ENCODE assay signal across 22 mouse cellular contexts in genomic region chr2:49424788-49425187, GRCm38 (mm10). TPM values are rescaled to one million over a fixed set of nuclear protein-coding genes. Genes with fewer than 3 reads are reported as not detected.
DNase-seq lines count a peak whose midpoint lies in the region; ATAC-seq and TF ChIP-seq lines count a peak whose summit lies in the region.
"Had no signal": no experiment of that assay in that cellular context is flagged by ENCODE, and none has a peak within 500 bp of the region (broad histone marks: within the 10 kb centered on the region; RNA-seq: fewer than 3 reads in every experiment).

No protein-coding gene starts in this region.

- H3K9me3 ChIP-seq in forebrain, embryonic 11.5 days (ENCODE audit: control insufficient read depth, low read length) = no peaks in the 10 kb centered on the region
- H3K9me3 ChIP-seq in hindbrain, embryonic 13.5 days = no peaks in the 10 kb centered on the region
- H3K9me3 ChIP-seq: heart, embryonic 13.5 days; hindbrain, embryonic 12.5 days; liver, embryonic 15.5 days; stomach, embryonic 15.5 days had no signal

- no peak overlapping the region for H3K9ac ChIP-seq in forebrain, embryonic 11.5 days (ENCODE audit: low read length)
- H3K9ac ChIP-seq in hindbrain, embryonic 13.5 days = no peak overlapping the region
- H3K9ac ChIP-seq: forebrain, postnatal 0 days; heart, embryonic 13.5 days; hindbrain, embryonic 12.5 days; liver, embryonic 15.5 days; stomach, embryonic 15.5 days had no signal

- WGBS in kidney, adult 2 months = 83% methylated on average over 4 of the region's 4 CpGs
- WGBS in forebrain, embryonic 11.5 days = 86% methylated on average over 4 of the region's 4 CpGs
- 90% methylated on average over 4 of the region's 4 CpGs for WGBS in hindbrain, embryonic 13.5 days

- no peak overlapping the region for H3K4me3 ChIP-seq in kidney, adult 2 months (ENCODE audit: insufficient read depth, low read depth, low read length)
- no peak overlapping the region for H3K4me3 ChIP-seq in forebrain, embryonic 11.5 days (ENCODE audit: low read depth, low read length)
- no peak overlapping the region for H3K4me3 ChIP-seq in hindbrain, embryonic 13.5 days
- H3K4me3 ChIP-seq: heart, embryonic 13.5 days; hindbrain, embryonic 12.5 days; liver, embryonic 15.5 days; stomach, embryonic 15.5 days had no signal

- H3K27ac ChIP-seq in kidney, adult 2 months (ENCODE audit: insufficient read depth, low read depth, low read length) = no peak overlapping the region
- no peak overlapping the region for H3K27ac ChIP-seq in forebrain, embryonic 11.5 days (ENCODE audit: low read depth, low read length)
- no peak overlapping the region for H3K27ac ChIP-seq in hindbrain, embryonic 13.5 days
- H3K27ac ChIP-seq: heart, embryonic 13.5 days; hindbrain, embryonic 12.5 days; liver, embryonic 15.5 days; stomach, embryonic 15.5 days had no signal

- ATAC-seq in common myeloid progenitor, adult 5-6 weeks (replicated peaks; ENCODE audit: low read depth, poor library complexity, severe bottlenecking) = peak; percentile 100
- peak; percentile 96 for ATAC-seq in neutrophil, adult 5-6 weeks (ENCODE audit: extremely low read depth, insufficient number of reproducible peaks, low FRiP score, poor library complexity, severe bottlenecking)
- ATAC-seq in forebrain, embryonic 11.5 days (replicated peaks; ENCODE audit: low FRiP score) = no peak
- no peak for ATAC-seq in hindbrain, embryonic 13.5 days (ENCODE audit: low FRiP score)
- ATAC-seq: forebrain, postnatal 0 days; intestine, embryonic 16.5 days; midbrain, embryonic 16.5 days had no signal

- H3K4me2 ChIP-seq in forebrain, embryonic 11.5 days (ENCODE audit: low read depth, low read length, severe bottlenecking) = no peak overlapping the region
- no peak overlapping the region for H3K4me2 ChIP-seq in hindbrain, embryonic 13.5 days
- H3K4me2 ChIP-seq: heart, embryonic 13.5 days; hindbrain, embryonic 12.5 days; liver, embryonic 15.5 days; stomach, embryonic 15.5 days had no signal

- H3K4me1 ChIP-seq in kidney, adult 2 months (ENCODE audit: control insufficient read depth, insufficient read depth, low read length) = no peaks in the 10 kb centered on the region
- H3K4me1 ChIP-seq in forebrain, embryonic 11.5 days (replicated peaks; ENCODE audit: control insufficient read depth, insufficient read depth, low read length) = no peaks in the 10 kb centered on the region
- H3K4me1 ChIP-seq in hindbrain, embryonic 13.5 days (replicated peaks) = no peaks in the 10 kb centered on the region
- H3K4me1 ChIP-seq: heart, embryonic 13.5 days; hindbrain, embryonic 12.5 days; liver, embryonic 15.5 days; stomach, embryonic 15.5 days had no signal

- TF ChIP-seq POLR2A in kidney, adult 2 months (IDR thresholded peaks at IDR 0.05; ENCODE audit: low read depth, low read length) = no peak

- peak; percentile 2 for DNase-seq in kidney, adult 2 months
- no peak for DNase-seq in kidney, postnatal 25 days
- DNase-seq in B cell, adult 2 months = peak; percentile 68 to 75
- no peak for DNase-seq in forebrain, embryonic 11.5 days (ENCODE audit: low spot score)
- no peak for DNase-seq in urinary bladder, postnatal 14 days (ENCODE audit: low spot score)
- DNase-seq: adrenal gland, postnatal 14 days; cerebellum, adult 11 months; cerebellum, postnatal 36 days; forebrain, postnatal 0 days; gastrocnemius, postnatal 14 days; kidney, postnatal 10 days; right cerebral cortex, postnatal 14 days; thymus, postnatal 14 days had no signal

- H3K36me3 ChIP-seq in kidney, adult 2 months (ENCODE audit: control insufficient read depth, insufficient read depth, low read length) = no peaks in the 10 kb centered on the region
- no peaks in the 10 kb centered on the region for H3K36me3 ChIP-seq in forebrain, embryonic 11.5 days (ENCODE audit: control insufficient read depth, insufficient read depth, low read length)
- no peaks in the 10 kb centered on the region for H3K36me3 ChIP-seq in hindbrain, embryonic 13.5 days
- H3K36me3 ChIP-seq: heart, embryonic 13.5 days; hindbrain, embryonic 12.5 days; liver, embryonic 15.5 days; stomach, embryonic 15.5 days had no signal

- H3K27me3 ChIP-seq in kidney, adult 2 months (replicated peaks; ENCODE audit: control insufficient read depth, insufficient read depth, low read length) = no peaks in the 10 kb centered on the region
- H3K27me3 ChIP-seq in forebrain, embryonic 11.5 days (ENCODE audit: control insufficient read depth, insufficient read depth, low read length) = no peaks in the 10 kb centered on the region
- H3K27me3 ChIP-seq in hindbrain, embryonic 13.5 days = no peaks in the 10 kb centered on the region
- H3K27me3 ChIP-seq: heart, embryonic 13.5 days; hindbrain, embryonic 12.5 days; liver, embryonic 15.5 days; stomach, embryonic 15.5 days had no signal

- TF ChIP-seq CTCF in kidney, adult 2 months (conservative IDR thresholded peaks at IDR 0.05; ENCODE audit: insufficient read depth, insufficient read length, low read depth, low read length) = no peak

RNA-seq across cellular contexts. Expression of gene Epc2, which starts 26.5 kb away (rescaled TPM):
- 5.9 and 6.0 TPM in 2 replicates for polyA plus RNA-seq in kidney, adult 2 months (2012; rRNA removed)
- total RNA-seq in common myeloid progenitor, adult 5-6 weeks (2017) = 44.8 and 51.8 TPM in 2 replicates
- 71.0 and 83.7 TPM in 2 replicates for total RNA-seq in neutrophil, adult 5-6 weeks (2017)
- polyA plus RNA-seq in forebrain, embryonic 11.5 days (2014; fragmentation: Nextera tagmentation; extraction: Ambion mirVana) = 12.3 and 14.4 TPM in 2 replicates
- polyA plus RNA-seq in hindbrain, embryonic 13.5 days (2015; fragmentation: Nextera tagmentation; extraction: Ambion mirVana) = 12.6 and 12.7 TPM in 2 replicates

Comparison
In these comparisons a context has a peak if more than half of its experiments do, and no peak if none do; other contexts are left out.
1. DNase-seq: peak in kidney, adult 2 months (single experiment) and B cell, adult 2 months (2 of 2); none in kidney, postnatal 25 days (0 of 2), forebrain, embryonic 11.5 days (single experiment) and urinary bladder, postnatal 14 days (single experiment).
2. ATAC-seq: peak in common myeloid progenitor, adult 5-6 weeks (single experiment) and neutrophil, adult 5-6 weeks (single experiment); none in forebrain, embryonic 11.5 days (single experiment) and hindbrain, embryonic 13.5 days (single experiment).